Mouse (Mus musculus) common myeloid progenitor, adult 5-6 weeks (primary cell): ENCODE results near the gene Ppa2. TPM values are rescaled to one million over a fixed set of nuclear protein-coding genes. Genes with fewer than 3 reads are reported as not detected.

ENCODE experiments used
- ATAC-seq: replicated peaks from 2 replicates; pipeline ENCODE4 v1.8.0; 2016; ENCODE audit warnings: low read depth, mild to moderate bottlenecking, moderate TSS enrichment, inconsistent platforms; ENCODE audit not compliant: poor library complexity, severe bottlenecking
- total RNA-seq: library from RNA; stranded (forward); fragments of 200-1000, 187-1606 nt; gene quantifications from 2 replicates; pipeline ENCODE4 v1.2.3, GENCODE M21; 2017

Gene Ppa2
- total RNA-seq, 1 experiment from 2014 or later, result 122 TPM

- no peak for ATAC-seq
Observed at GRCm38 (mm10) chr3:133329406-133329805, 19.5 kb downstream of the Ppa2 start.

GRCm38 (mm10) chr3:133331184-133331866 lies 21.4 kb downstream of the Ppa2 start:
- ATAC-seq, result no peak

GRCm38 (mm10) chr3:133332280-133332679 lies 22.4 kb downstream of the Ppa2 start:
- peak; percentile 48 for ATAC-seq

GRCm38 (mm10) chr3:133333267-133334170 lies 23.6 kb downstream of the Ppa2 start:
- ATAC-seq, result no peak

GRCm38 (mm10) chr3:133334691-133335090 lies 24.8 kb downstream of the Ppa2 start:
- ATAC-seq, result no peak

GRCm38 (mm10) chr3:133335166-133335565 lies 25.3 kb downstream of the Ppa2 start:
- ATAC-seq, result no peak

- no peak for ATAC-seq
Observed at GRCm38 (mm10) chr3:133336400-133336799, 26.5 kb downstream of the Ppa2 start.

GRCm38 (mm10) chr3:133338851-133339356 lies 29.0 kb downstream of the Ppa2 start:
- peak; percentile 17 for ATAC-seq

- ATAC-seq, result peak; percentile 98
Observed at GRCm38 (mm10) chr3:133339411-133339823, 29.5 kb downstream of the Ppa2 start.

- ATAC-seq, result no peak
Observed at GRCm38 (mm10) chr3:133341106-133341505, 31.2 kb downstream of the Ppa2 start.

- peak; percentile 54 for ATAC-seq
Observed at GRCm38 (mm10) chr3:133347535-133347934, 37.6 kb downstream of the Ppa2 start.

GRCm38 (mm10) chr3:133348847-133349246 lies 38.9 kb downstream of the Ppa2 start:
- ATAC-seq, result no peak; the same call in 1 of the 2 replicates

- no peak for ATAC-seq
Observed at GRCm38 (mm10) chr3:133357426-133357974, 47.6 kb downstream of the Ppa2 start.

- no peak for ATAC-seq
Observed at GRCm38 (mm10) chr3:133357977-133358376, 48.1 kb downstream of the Ppa2 start.

GRCm38 (mm10) chr3:133361406-133361805 lies 51.5 kb downstream of the Ppa2 start:
- no peak for ATAC-seq

- no peak for ATAC-seq
Observed at GRCm38 (mm10) chr3:133364138-133364537, 54.2 kb downstream of the Ppa2 start.

GRCm38 (mm10) chr3:133366096-133366495 lies 56.2 kb downstream of the Ppa2 start:
- ATAC-seq, result no peak

- no peak for ATAC-seq
Observed at GRCm38 (mm10) chr3:133378174-133378573, 68.3 kb downstream of the Ppa2 start.

GRCm38 (mm10) chr3:133379997-133380396 lies 70.1 kb downstream of the Ppa2 start:
- no peak for ATAC-seq

- ATAC-seq, result no peak
Observed at GRCm38 (mm10) chr3:133381519-133381918, 71.6 kb downstream of the Ppa2 start.

- no peak for ATAC-seq
Observed at GRCm38 (mm10) chr3:133382147-133382546, 72.2 kb downstream of the Ppa2 start.
